Mouse (Mus musculus) ES-E14 (cell line): Measurements from ENCODE around the gene P2ry1. TPM values are rescaled to one million over a fixed set of nuclear protein-coding genes. Genes with fewer than 3 reads are reported as not detected.

Experiments used
- DNase-seq: peaks from one replicate; pipeline ENCODE4 v3.0.0-alpha.2; 2013; ENCODE audit warnings: low read depth, low spot score
- H3K27ac ChIP-seq: 2 replicates; pipeline ENCODE4 v1.5.1; 2012; ENCODE audit warnings: low read depth, mild to moderate bottlenecking, low read length, moderate library complexity, mixed read lengths; ENCODE audit not compliant: poor library complexity, insufficient read depth, severe bottlenecking
- H3K36me3 ChIP-seq: 2 replicates; pipeline ENCODE4 v1.6.1; 2012; ENCODE audit warnings: mild to moderate bottlenecking, low read length, moderate library complexity, mixed read lengths; ENCODE audit not compliant: control insufficient read depth, poor library complexity, insufficient read depth, severe bottlenecking
- H3K4me1 ChIP-seq, 2 experiments: fragments of 150-350 bp in 1 of 2; sonication (generic) in 1 of 2; 2 replicates each; pipeline ENCODE4 v1.6.1; 2012; ENCODE audit warnings: low read length in 2 of 2, mild to moderate bottlenecking in 1 of 2, mixed read lengths in 1 of 2; ENCODE audit not compliant: control insufficient read depth in 2 of 2, insufficient read depth in 2 of 2, poor library complexity in 1 of 2
- H3K4me3 ChIP-seq, 2 experiments: fragments of 150-350 bp in 1 of 2; sonication (generic) in 1 of 2; 2 replicates each; pipeline ENCODE4 v1.5.1; 2012; ENCODE audit warnings: low read length in 2 of 2, low read depth in 1 of 2, mild to moderate bottlenecking in 1 of 2, mixed read lengths in 1 of 2; ENCODE audit not compliant: insufficient read depth in 1 of 2, poor library complexity in 1 of 2, severe bottlenecking in 1 of 2
- H3K9ac ChIP-seq: 2 replicates; pipeline ENCODE4 v1.6.1; 2012; ENCODE audit warnings: low read depth, mild to moderate bottlenecking, low read length, mixed read lengths; ENCODE audit not compliant: poor library complexity, insufficient read depth, severe bottlenecking
- H3K9me3 ChIP-seq: fragments of 150-350 bp; sonication (generic); 2 replicates; pipeline ENCODE4 v1.6.1; 2012; ENCODE audit warnings: low read depth, mild to moderate bottlenecking, low read length; ENCODE audit not compliant: control insufficient read depth, insufficient read depth
- CHD2 ChIP-seq: IDR thresholded peaks from 2 replicates; pipeline ENCODE4 v1.6.1; 2014; ENCODE audit warnings: mild to moderate bottlenecking, low read depth, low read length, inconsistent platforms
- HCFC1 ChIP-seq: IDR thresholded peaks from 2 replicates; pipeline ENCODE4 v1.6.1; 2012; ENCODE audit warnings: low read length, inconsistent platforms, borderline replicate concordance; ENCODE audit not compliant: insufficient read depth
- MAFK ChIP-seq: IDR thresholded peaks from 2 replicates; pipeline ENCODE4 v1.6.1; 2014; ENCODE audit warnings: mild to moderate bottlenecking, low read depth, low read length, inconsistent platforms; ENCODE audit not compliant: insufficient read depth
- ZC3H11A ChIP-seq: IDR thresholded peaks from 2 replicates; pipeline ENCODE4 v1.6.1; 2012; ENCODE audit warnings: low read depth, mild to moderate bottlenecking, inconsistent platforms, low read length, borderline replicate concordance
- ZNF384 ChIP-seq: IDR thresholded peaks from 2 replicates; pipeline ENCODE4 v1.6.1; 2012; ENCODE audit warnings: low read depth, low read length, inconsistent platforms
- in situ Hi-C, 2 experiments: fragments of 600-800 bp; cut with MboI; formaldehyde crosslinking; loops; one replicate each; pipeline ENCODE4 v1.15.1; 2025; ENCODE audit warnings: low sequenced_read_pairs in 2 of 2, inconsistent platforms in 1 of 2; ENCODE audit not compliant: unreplicated experiment in 2 of 2
- total RNA-seq: library from RNA; depleted of rRNA; stranded (reverse); fragments of 300-350 nt; gene quantifications from 2 replicates; pipeline ENCODE4 v1.2.3, GENCODE M21; 2012

P2ry1 gene
- total RNA-seq, 1 experiment: 2.0 TPM

DNA sequence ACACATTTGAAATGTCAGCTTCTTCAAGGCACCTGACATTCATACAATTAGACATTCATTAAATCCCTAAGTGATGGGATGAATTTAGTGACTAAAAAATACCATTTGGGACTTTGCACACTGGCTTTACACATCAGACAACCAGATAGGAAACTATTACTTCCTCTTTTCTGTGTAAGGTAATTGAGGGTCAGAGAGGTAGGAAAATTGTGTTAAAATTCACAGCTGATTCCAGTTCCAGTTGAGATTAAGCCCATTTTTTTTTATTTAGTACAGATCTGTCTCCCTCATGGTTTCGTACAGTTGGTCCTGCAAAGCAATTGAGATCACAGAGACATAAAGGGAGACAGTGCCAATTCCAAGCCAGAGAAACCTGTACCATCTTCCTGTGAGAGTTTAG is 27.7 kb upstream of the P2ry1 start:
- no peak for DNase-seq
- in situ Hi-C loops: no loop called here
- TF ChIP-seq MAFK: no peak
- TF ChIP-seq ZC3H11A: no peak
- TF ChIP-seq ZNF384: no peak
- no peak for TF ChIP-seq CHD2
- TF ChIP-seq HCFC1: no peak

DNA sequence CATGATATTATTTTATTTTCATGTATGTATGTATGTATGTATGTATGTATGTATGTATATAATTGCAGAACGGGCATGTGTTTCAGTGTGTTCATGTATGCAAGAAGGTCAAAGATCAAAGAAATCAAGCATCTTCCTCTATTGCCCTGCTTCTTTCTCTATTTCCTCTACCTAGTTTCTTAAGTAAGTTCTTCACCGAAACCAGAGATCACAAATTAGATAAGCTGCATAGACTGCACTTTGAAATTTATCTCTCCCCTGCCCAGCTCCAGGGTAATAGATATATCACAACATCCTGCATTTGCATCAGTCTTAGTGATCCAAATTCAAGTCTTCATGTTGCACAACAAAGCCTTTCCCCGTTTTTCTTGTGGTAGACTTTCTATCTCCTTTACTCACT is 20.5 kb upstream of the P2ry1 start:
- in situ Hi-C loops: no loop called here
- TF ChIP-seq ZC3H11A (no peak), ZNF384 (no peak), CHD2 (no peak), HCFC1 (no peak), MAFK (no peak)

More for the DNA sequence above, 27.7 kb upstream of the P2ry1 start:
- no peaks in the 10 kb centered on the region for H3K4me1 ChIP-seq
- H3K9ac ChIP-seq: no peak overlapping the region
- H3K4me3 ChIP-seq: no peak overlapping the region
- H3K9me3 ChIP-seq: no peaks in the 10 kb centered on the region
- H3K36me3 ChIP-seq: no peaks in the 10 kb centered on the region
- no peak overlapping the region for H3K27ac ChIP-seq

DNA sequence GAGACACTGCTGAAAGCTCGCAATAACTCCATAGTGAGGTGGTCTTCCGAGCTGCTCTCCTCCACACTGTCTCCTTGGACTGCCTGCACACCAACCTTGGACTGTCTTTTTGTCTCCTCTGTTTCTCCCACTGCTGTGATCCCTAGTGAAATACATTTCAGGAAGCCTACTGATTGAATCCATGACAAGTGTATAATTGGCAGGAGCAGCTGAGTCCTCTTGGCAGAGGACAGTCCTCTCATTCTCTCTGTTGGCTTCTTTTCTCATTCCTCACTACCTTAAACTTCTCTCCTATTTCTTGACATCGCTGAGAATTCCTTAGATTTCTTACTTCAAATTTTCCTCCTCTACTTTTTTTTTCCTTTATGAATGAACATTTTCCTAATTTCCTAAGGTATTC is 4.5 kb upstream of the P2ry1 start:
- TF ChIP-seq ZC3H11A: no peak
- no peak for TF ChIP-seq MAFK
- no peak for TF ChIP-seq CHD2
- no peak for TF ChIP-seq HCFC1
- no peak for TF ChIP-seq ZNF384
- Histone ChIP-seq H3K9ac (no peak overlapping the region), H3K27ac (no peak overlapping the region), H3K9me3 (no peaks in the 10 kb centered on the region), H3K4me1 (peaks cover 0 to 3% of the 10 kb centered on the region in 2 experiments; a peak in 1 of 4 replicates), H3K4me3 (no peak overlapping the region), H3K36me3 (no peaks in the 10 kb centered on the region)
- in situ Hi-C loops: no loop called here
- no peak for DNase-seq

More for the DNA sequence above, 20.5 kb upstream of the P2ry1 start:
- no peak overlapping the region for H3K27ac ChIP-seq
- H3K9me3 ChIP-seq: no peaks in the 10 kb centered on the region
- no peak for DNase-seq
- H3K4me1 ChIP-seq: no peaks in the 10 kb centered on the region
- H3K4me3 ChIP-seq: no peak overlapping the region
- no peaks in the 10 kb centered on the region for H3K36me3 ChIP-seq
- no peak overlapping the region for H3K9ac ChIP-seq

GRCm38 (mm10) chr3:60999715-61000114 is 2.9 kb upstream of the P2ry1 start:
- H3K36me3 ChIP-seq: no peaks in the 10 kb centered on the region
- TF ChIP-seq CHD2 (no peak), ZC3H11A (no peak), MAFK (no peak), ZNF384 (no peak), HCFC1 (no peak)
- no peak for DNase-seq
- no peaks in the 10 kb centered on the region for H3K9me3 ChIP-seq
- peaks cover 0 to 3% of the 10 kb centered on the region in 2 experiments; a peak in 1 of 4 replicates for H3K4me1 ChIP-seq
- in situ Hi-C loops: no loop called here
- H3K9ac ChIP-seq: no peak overlapping the region
- H3K4me3 ChIP-seq: no peak overlapping the region
- H3K27ac ChIP-seq: no peak overlapping the region

GRCm38 (mm10) chr3:61000747-61001146 is 1.8 kb upstream of the P2ry1 start:
- Histone ChIP-seq H3K4me1 (peaks cover 0 to 3% of the 10 kb centered on the region in 2 experiments; a peak in 1 of 4 replicates), H3K4me3 (no peak overlapping the region), H3K36me3 (no peaks in the 10 kb centered on the region), H3K9ac (no peak overlapping the region), H3K9me3 (no peaks in the 10 kb centered on the region), H3K27ac (no peak overlapping the region)
- in situ Hi-C loops: no loop called here
- no peak for DNase-seq
- TF ChIP-seq HCFC1 (no peak), MAFK (no peak), CHD2 (no peak), ZC3H11A (no peak), ZNF384 (no peak)
